Mouse (Mus musculus) frontal cortex, adult (tissue): ENCODE data around the gene Tnni2.

Experiments used
- ATAC-seq: cut with Nextera tagmentation; 2 replicates; pipeline ENCODE4 v1.9.2; 2017; ENCODE audit warnings: mild to moderate bottlenecking, moderate library complexity, mixed read lengths; ENCODE audit not compliant: low TSS enrichment

The Tnni2 gene

DNA sequence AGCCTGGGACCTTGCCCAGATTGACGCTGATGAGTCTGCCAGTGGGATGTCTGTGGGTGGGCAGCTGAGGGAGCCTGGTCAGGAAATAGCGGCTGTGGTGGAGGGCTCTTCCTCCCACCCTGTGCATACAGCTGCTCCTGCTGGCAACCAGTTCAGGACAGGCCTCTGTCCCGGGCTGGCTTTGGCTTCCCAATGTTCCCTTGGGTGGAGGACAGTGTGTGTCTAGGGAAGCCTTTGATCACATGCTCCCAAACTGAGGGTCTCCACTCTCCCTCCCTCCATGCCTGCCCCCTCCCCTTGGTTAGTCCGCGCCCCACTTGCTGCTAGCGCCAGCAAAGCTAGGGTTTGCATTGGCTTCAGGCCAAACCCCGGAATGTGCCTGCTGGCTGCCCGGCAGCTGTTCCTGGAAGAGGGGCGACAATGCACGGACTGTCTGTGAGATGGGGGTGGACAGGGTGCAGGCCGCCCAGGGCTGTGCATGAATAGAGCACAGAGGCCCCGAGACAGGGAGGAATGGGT, 11.4 kb upstream of the Tnni2 start:
- ATAC-seq: no peak

DNA sequence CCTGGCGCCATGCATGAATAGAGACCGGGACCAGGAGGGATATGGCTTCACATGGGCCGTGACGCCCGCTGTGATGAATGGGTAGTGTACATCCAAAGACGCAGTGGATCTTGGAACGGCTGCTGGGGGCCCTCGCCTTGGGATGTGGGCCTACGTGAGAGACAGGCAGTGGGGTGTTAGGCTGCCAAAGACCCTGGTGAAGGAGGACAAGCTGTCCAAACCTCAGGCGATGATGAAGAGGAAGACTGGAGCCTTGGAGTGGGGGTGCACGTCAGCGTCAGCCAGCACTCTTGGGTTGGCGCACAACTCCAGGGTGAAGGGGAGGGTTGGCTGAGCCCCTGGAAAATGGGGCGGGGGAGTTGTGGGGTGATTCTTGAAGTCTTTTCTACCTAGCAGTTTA, 10.5 kb upstream of the Tnni2 start:
- no peak for ATAC-seq

DNA sequence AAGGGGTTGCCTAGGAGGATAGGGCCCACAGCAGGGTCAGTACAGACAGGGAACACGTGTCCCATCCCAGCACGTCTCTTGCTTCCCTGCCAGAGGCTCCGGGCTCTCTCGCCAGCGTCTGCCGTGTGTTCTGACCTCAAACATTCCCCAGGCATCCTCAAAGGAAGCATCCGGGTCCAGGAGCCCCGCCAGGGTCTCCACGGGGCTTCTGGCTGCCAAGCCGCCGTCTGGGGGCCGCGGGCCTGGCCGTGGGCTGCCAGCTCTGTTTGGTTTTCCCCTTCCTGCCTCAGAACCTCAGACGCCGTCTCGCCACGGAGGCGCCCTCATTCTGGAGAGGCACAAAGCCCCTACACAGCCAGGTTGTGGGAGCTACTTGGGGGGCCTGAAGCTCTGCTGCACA, 8.0 kb upstream of the Tnni2 start:
- ATAC-seq: no peak

DNA sequence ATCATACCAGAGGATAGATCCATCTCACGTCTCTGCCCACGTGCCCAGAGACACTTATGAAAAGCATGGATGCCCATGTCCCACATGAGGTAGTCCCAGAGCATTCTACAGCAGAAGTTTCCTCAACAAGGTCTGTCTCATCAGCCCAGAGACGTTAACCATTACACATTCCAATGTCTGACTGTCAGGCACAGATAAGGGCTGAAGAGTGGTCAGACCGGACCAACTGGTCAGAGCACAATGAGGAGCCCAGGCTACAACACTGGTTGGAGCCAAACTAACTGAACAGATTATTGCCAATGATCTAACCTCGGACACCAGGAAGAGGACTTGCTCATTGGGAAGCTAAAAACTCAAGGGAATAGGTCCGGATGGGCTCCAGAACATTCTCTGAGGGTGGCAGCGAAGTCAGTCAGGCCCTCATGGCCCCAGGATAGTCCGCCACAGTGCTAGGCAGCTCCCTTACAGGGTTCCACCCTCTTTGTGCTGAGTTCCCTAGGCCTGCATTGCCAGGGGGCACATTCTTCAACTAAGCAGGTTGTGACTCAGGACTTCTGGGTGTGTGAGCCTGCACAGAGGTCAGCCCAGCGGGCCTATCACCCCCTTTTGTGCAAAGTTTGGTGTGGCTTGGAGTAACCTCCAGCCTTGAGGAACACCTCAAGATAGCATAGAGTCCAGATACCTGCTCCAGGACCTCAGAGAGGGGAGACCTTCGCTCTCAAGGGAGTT, 7.3 kb upstream of the Tnni2 start, which contains the start of gene Syt8:
TSS of gene Syt8 (plus strand) at position 714 of the 729 bp plus-strand sequence.
- ATAC-seq: no peak

DNA sequence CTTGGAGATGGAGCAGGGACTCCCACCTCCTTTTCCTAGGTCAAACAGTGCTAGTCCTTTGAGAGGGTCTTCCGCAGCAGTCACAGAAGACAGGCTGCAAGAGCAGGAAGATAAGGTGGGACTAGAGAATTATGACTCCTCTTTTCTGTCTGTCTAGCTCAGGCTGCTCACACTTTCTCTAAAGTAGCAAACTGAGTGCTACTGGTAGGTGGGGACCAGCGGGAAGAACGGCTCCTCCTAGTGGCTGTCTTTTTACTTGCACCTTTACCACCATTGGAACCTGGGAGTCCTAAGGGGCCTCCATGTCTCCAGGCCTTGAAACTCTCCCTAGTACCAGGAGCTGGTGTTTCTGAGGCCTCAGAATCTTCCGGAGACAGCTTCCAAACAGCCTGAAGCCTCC, 6.1 kb upstream of the Tnni2 start:
- ATAC-seq: peak; percentile 91

DNA sequence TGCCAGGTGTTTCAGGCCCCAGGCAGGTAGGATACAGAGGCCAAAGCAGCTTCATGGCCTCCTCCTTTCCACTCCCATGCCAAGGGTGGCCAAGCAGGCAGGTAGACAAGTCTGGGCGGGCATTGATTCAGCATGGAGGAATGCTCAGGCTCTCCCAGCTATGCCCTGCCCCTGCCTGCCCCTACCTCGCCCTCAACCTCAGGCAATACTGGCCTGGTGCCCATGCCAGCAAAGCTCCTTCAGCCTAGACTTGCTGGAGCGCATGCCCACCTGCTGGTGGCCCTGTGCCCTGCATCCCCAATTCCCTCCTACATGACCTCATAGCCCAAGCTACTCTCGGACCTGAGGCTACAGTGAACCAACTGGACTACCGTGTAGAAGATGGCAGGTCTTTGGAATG, 4.3 kb upstream of the Tnni2 start:
- no peak for ATAC-seq

DNA sequence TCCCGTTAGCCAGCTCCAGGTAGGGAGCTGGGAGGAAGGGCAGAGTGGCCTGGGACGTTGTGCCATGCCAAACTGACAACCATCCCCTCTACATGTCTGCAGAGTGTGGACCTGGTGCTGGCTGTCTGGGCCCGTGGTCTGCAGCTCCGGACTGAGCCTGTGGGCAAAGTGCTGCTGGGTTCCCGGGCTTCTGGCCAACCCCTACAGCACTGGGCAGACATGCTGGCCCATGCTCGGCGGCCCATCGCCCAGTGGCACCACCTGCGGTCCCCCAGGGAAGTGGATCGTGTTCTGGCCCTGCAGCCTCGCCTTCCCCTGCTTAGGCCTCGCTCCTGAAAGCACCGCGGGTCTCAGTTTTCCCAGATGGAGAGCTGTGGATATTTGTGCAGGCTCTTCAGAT, 1.6 kb upstream of the Tnni2 start:
- no peak for ATAC-seq

DNA sequence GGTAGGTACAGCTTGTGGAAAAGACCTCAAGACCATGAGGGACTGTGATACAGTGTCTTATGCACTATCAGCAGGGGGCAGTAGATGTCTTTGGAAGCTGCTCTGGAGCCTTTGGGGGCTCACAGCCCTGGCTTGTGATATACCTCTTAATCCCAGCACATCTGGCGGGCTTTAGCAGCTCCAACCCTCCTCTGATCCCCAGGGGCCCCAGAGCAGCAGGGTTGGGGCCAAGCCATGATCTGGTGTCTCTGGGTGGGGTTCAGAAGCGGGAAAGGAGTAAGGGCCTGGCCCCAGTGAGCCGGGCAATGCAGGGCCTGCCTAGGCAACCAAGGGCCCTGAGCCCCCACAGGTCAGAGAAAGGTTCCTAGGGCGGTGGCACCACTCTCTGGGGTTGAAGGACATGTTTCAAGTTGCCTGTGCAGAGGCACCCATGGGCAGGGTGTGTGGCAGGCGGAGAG, 922 bp upstream of the Tnni2 start:
- 0 out of 2 replicates have a peak, but pooled peaks have one; percentile 59 for ATAC-seq

DNA sequence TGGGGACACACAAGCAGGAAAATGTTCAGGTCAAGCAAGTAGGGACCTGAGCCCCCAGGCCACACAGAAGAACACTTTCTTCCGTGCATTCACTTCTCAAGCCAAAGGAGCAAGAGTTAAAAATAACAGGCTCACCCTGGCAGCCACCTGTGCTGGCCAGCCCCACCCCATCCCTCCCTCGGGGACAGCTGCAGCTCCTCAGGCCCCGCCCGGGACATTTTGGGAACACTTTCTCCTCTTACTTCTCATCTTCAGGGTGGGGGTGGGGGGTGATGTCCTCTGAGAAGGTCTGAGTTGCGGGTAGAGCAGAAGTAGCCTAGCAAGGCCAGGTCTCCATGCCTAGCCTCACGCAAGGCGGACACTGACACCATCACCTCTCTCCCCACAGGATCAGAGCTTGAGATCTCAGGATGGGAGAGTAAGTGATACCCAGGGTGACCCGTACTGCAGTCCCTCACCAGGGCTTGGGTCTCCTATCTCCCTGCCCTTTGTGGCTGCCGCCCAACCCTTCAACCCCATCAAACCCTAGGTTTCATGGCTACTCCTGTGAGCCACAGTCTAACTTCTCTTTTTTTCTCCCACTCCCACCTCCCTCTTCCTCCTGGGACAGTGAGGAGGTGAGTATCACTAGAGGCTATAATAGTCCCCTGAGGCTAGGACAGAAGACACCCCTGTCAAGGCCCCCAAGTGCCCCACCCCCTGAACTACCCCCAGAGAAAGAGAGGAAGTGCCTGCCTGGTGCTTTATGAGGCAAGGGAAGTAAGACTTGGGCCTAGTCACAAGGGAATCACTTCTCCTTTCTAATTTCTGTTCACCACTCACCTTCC, 686 bp downstream of the Tnni2 start:
- ATAC-seq: no peak

DNA sequence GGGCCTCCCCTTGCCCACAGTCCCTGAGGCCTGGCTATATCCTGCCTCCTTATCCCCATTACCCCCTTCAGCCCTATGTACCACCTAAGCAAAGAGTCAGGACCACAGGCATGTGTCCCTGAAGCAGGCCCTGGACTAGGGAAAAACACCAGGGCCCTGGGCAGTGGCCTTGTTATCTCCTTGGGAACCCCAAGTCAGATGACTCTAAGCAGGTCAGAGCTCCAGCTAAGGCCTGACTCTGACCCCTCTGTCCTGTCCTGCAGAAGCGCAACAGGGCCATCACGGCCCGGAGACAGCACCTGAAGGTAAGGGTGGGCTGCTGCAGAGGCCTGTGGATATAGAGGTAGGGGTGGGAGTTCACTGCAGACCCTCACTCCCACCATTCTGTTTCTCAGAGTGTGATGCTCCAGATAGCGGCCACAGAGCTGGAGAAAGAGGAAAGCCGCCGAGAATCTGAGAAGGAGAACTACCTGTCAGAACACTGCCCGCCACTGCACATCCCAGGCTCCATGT, 1.4 kb downstream of the Tnni2 start:
- ATAC-seq: no peak

DNA sequence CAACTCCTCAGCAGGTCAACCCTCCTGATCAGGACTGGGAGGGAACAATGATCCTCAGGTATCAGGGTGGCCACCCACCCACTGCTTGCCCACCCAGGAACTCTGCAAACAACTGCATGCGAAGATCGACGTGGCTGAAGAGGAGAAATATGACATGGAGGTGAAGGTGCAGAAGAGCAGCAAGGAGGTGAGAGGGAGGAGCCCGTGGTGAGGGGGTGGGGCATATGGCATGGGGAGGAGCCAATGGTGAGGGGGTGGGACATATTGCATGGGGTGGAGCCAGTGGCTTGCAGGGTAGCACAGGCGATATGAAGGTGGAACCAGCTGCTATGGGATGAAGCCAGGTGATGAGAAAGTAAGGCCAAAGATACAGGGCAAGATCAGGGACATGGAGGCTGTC, 1.9 kb downstream of the Tnni2 start:
- no peak for ATAC-seq

DNA sequence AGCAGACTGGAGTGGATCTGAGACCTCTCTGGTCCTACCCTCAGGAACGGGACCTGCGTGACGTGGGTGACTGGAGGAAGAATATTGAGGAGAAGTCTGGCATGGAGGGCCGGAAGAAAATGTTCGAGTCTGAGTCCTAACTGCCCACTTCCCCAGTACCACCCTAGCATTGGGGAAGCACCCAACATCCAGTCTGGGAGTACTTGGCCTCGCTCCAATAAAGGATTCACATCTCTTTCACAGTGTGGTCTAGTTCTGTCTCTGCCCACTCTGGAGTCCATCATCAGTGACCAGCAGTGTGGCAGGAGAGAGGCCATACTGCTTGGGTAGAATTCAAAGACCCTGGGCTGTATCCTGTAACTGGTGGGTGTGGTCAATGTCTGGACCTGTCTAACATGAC, 2.6 kb downstream of the Tnni2 start:
- no peak for ATAC-seq

DNA sequence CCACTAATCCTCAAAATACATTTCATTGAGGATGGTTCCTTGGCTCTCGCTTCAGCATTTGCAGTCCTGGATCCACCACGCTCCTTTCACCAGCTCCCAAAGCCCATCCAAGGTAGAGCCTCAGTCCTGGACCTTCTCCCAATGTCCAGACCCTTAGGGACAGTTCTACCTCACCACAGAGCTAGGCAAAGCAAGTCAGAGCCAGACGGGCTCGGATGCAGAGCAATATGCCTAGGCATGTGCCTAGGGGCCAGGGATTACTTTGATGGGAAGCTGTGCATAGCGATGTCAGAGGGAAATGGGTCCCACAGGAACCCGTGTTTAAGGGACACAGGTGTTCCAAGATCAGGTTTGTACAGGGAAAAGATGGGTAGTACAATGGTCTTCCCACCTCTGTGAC, 3.7 kb downstream of the Tnni2 start:
- no peak for ATAC-seq

DNA sequence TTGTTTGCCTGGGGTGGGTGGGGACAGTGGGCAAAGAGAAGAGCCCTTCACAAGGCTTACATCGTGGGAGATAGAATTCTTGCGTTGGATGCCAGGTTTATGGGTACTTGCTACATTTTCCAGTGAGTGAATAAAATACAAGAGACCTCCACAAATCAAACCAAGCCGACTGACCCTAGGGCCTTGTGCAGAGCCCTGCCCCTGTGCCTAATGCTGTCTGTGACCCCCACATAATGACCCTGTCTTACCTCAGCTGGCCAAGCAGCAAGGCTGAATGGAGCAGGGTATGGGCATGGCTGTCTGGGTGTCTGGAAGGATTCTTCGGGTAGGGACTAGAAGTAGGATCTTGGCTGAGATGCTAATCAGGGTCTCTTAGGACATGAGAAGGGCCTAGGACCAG, 4.7 kb downstream of the Tnni2 start:
- no peak for ATAC-seq

DNA sequence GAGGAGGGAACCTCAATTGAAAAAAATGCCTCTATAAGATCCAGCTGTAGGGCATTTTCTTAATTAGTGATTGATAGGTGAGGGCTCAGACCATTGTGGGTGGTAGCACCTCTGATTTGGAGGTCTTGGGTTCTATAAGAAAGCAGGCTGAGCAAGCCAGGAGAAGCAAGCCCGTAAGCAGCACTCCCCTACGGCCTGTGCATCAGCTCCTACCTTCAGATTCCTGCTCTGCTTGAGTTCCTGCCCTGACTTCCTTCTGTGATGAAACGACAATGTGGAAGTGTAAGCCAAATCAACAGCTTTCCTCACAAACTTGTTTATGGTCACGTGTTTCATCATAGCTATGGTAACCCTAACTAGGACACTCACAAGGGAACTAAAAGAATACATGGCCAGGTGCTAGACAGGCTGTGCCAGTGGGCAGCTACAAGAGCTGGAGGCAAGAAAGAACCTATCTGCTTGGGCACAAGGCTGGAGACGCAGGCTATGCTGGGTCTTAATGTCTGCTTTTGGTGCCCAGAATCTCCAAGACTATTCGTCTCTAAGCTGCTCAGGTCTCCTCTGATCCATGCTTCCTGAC, 7.5 kb downstream of the Tnni2 start:
- ATAC-seq: no peak

DNA sequence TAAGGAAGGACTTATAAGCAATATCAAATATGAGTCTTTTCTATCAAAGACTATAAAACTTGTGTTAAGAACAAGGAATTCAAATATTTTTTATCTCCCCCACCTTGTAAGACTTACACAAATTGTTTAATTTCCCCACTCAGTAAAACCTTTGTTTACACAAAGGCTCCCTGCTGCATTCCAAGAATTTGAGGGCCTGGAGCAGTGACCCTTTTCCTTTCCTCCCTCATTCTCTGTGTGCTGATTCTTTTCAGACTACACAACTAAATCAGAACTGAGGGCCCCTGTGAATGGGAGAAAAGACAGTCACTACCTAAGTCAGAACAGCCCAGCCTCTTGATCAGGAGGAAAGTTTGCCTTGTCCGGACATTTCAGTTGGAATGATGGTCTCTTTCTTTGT, 13.1 kb downstream of the Tnni2 start:
- no peak for ATAC-seq

DNA sequence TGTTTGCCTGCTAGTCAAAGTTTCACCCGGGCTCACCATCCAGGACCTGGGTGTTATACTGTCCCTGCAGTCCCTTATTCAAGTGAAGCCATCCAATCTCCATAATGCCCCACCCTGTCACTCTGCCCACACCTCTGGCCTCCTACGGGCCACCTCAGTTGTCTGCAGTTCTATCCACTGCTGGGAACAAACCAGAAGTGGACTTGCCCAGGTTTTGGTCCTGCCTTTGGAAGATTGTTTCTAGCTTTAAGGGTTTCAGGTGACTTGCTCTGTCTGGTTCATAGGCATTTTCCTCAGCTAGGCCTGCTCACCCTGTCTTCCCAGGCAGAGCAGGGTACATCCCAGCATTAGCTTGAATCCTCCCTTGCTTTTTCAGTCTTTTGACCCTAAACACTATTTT, 13.6 kb downstream of the Tnni2 start:
- no peak for ATAC-seq

DNA sequence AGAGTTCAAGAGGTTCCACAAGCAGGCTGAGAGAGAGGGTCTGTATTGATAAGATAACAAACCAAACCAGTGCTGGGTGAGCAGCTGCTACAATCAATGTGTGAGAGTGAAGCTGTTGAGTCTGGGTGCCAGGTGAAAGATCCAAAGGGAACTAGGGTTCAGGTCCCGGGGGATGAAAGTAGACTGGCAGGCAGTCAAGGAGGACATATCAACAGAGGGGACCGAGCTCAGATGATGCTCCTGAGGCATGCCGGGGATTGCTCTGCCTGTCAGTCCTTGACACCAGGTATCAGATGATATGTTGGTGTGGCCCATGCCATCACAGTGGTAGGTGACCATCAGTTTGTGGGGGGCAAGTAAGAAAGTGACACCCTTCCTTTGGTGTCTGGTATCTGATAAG, 15.2 kb downstream of the Tnni2 start:
- no peak for ATAC-seq

DNA sequence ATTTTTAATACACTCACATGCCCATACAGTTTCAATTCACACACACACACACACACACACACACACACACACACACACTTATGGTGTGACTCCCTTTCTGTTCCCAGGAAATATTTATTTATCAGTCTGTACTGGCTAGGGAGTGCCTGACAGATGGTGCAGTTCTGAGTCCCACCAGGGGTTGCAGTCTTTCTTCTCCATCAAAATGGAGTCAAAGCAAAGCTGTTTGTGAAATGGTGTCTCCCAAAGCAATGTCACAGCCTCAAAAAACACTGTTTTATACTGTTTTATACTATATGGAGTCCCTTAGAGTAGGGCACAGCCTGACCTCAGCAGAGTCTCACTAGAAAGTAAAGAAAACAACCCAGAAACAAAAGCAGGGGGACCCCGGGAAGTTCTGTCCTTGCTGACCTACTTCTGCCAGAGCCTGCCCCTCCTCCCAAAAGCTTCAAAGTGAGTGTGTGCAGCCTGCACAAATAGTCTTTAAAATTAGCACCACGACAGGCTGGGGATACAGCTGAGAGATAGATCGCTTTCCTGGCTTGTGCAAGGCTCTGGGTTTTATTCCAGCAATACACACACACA, 15.7 kb downstream of the Tnni2 start:
- 0 out of 2 replicates have a peak, but pooled peaks have one; percentile 34 for ATAC-seq

DNA sequence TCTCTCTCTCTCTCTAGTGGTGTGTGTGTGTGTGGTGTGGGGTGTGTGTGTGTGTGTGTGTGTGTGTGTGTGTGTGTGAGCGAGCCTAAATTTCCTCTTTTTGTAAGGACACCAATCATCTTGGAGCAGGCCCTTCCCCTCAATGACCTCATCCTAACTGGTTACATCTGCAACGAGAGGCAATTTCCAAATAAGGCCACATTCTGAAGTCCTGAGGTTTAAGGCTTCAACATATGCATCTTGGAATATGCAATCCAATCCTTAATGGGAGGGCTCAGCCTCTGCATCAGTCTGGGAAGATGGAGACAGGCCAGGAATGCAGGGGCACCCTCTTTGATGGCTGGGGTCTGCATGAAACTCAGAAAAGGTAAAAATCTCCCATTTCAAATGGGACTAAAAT, 16.4 kb downstream of the Tnni2 start:
- ATAC-seq: no peak

DNA sequence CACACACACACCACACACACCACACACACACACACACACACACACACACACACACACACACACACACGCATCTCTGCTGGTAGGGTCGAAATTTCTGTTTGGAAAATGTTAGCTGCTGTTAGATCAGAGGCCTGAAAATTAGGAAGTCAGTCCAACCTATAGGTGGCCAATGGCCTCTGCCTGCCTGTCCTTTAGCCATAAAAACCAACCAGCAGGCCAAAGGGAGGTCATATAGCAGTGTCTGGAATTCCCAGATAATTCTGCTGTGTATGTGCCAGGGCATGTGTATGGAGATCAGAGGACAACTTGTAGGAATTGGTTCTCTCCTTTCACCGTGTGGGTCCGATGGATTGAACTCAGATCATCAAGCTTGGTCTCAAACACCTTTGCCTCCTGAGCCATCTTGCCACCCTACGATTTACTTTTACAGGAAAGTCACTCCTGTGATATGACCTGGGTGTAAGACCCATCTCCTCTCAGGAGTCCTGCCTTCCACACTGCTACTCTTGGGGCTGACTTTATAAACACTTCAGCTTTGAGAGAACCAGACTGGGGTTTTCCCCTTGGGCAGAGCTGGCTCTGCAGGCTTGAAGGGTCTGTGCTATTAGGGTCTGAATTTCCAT, 17.2 kb downstream of the Tnni2 start:
- ATAC-seq: no peak

DNA sequence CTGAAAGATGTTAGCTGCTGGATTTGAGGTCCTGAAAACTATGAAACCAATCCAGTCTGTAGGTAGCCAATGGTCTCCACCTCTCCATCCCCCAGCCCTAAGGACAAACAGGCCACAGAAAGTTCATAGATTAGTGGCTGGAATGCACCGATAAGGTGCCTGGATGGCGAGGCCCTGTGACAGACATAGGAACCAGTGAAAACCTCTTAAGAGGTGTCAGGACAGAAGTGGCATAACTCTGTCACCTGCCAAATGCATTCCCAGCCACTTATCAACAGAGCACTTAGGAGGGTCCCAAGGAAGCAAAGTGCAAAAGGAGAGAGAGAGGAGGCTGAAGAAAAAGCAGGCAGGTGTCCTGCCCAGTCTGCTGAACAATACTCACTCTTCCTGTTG, 17.7 kb downstream of the Tnni2 start:
- ATAC-seq: no peak
